Mouse (Mus musculus) kidney, postnatal 10 days (tissue): ENCODE measurements around the gene Pus10.

ENCODE experiments used
- DNase-seq: peaks from one replicate; pipeline ENCODE4 v3.0.0; 2021; ENCODE audit warnings: mixed read lengths

Gene Pus10

GRCm38 (mm10) chr11:23698526-23698925 is 33.1 kb downstream of the Pus10 start:
- DNase-seq: no peak

- no peak for DNase-seq
These were observed 34.1 kb downstream of the Pus10 start for GRCm38 (mm10) chr11:23699414-23700095.

- DNase-seq: no peak
These were observed 36.4 kb downstream of the Pus10 start for GRCm38 (mm10) chr11:23701831-23702230.

- DNase-seq: no peak
These were observed 39.3 kb downstream of the Pus10 start for GRCm38 (mm10) chr11:23704604-23705294.

- no peak for DNase-seq
These were observed 46.8 kb downstream of the Pus10 start for GRCm38 (mm10) chr11:23712299-23712698.

- no peak for DNase-seq
These were observed 53.4 kb downstream of the Pus10 start for GRCm38 (mm10) chr11:23718856-23719255.

GRCm38 (mm10) chr11:23719825-23720224 is 54.4 kb downstream of the Pus10 start:
- no peak for DNase-seq

- DNase-seq: no peak
These were observed 56.9 kb downstream of the Pus10 start for GRCm38 (mm10) chr11:23722326-23722725.

- DNase-seq: no peak
These were observed 60.4 kb downstream of the Pus10 start for GRCm38 (mm10) chr11:23725850-23726249.

- no peak for DNase-seq
These were observed 61.0 kb downstream of the Pus10 start for GRCm38 (mm10) chr11:23726441-23726840.

GRCm38 (mm10) chr11:23728186-23728585 is 62.7 kb downstream of the Pus10 start:
- DNase-seq: no peak

GRCm38 (mm10) chr11:23730120-23730519 is 64.6 kb downstream of the Pus10 start:
- no peak for DNase-seq

GRCm38 (mm10) chr11:23732840-23733239 is 67.4 kb downstream of the Pus10 start:
- no peak for DNase-seq

- no peak for DNase-seq
These were observed 69.3 kb downstream of the Pus10 start for GRCm38 (mm10) chr11:23734749-23735286.

- no peak for DNase-seq
These were observed 70.5 kb downstream of the Pus10 start for GRCm38 (mm10) chr11:23735820-23736470.

GRCm38 (mm10) chr11:23740895-23741294 is 75.4 kb downstream of the Pus10 start:
- no peak for DNase-seq

- no peak for DNase-seq
These were observed 75.9 kb downstream of the Pus10 start for GRCm38 (mm10) chr11:23741386-23741785.

GRCm38 (mm10) chr11:23744352-23744751 is 78.9 kb downstream of the Pus10 start:
- no peak for DNase-seq

- no peak for DNase-seq
These were observed 80.6 kb downstream of the Pus10 start for GRCm38 (mm10) chr11:23746102-23746501.

- no peak for DNase-seq
These were observed 87.7 kb downstream of the Pus10 start for GRCm38 (mm10) chr11:23753136-23753710.

GRCm38 (mm10) chr11:23754329-23754728 is 88.9 kb downstream of the Pus10 start:
- DNase-seq: no peak

GRCm38 (mm10) chr11:23758218-23758617 is 92.7 kb downstream of the Pus10 start:
- no peak for DNase-seq

- DNase-seq: no peak
These were observed 97.2 kb downstream of the Pus10 start for GRCm38 (mm10) chr11:23762635-23763034.
